Mouse (Mus musculus): ENCODE measurements around the gene Fndc10. TPM values are rescaled to one million over a fixed set of nuclear protein-coding genes. Genes with fewer than 3 reads are reported as not detected.
A peak's percentile ranks its signal among the peaks of the same experiment; 100 is the strongest.
"Not testable (repeated sequence)": the region's sequence is repeated elsewhere in the genome, so short reads cannot be mapped to it uniquely, and the experiment has no call there.

Gene Fndc10
- total RNA-seq (2014; fragmentation: Nextera tagmentation) (not detected in 2 replicates), total RNA-seq (2017) (0.12 and 0.16 TPM in 2 replicates), polyA plus RNA-seq (2012) (not detected in 2 replicates)

DNA sequence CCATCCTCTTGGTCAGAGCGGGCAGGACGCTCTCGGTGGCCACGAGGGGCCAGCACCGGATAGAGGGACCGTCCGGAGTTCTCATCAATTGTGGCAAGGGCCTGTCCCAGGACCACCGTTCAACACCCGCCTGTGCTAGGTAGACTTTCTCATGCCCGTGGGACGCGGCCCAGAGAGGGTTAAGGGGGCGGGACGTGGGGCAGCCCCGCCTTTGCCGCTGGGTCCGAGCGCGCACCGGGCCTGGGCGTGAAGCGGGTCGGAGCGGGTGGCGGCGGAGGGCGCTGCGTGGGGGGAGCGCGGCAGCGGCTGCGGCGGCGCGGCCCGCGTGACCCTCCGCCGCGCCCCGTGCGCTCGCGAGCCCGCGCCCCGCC is at the start of gene Fndc10:
Gene Fndc10, plus strand, starts transcription at position 232 of the 371 bp plus-strand sequence.
- Histone ChIP-seq H3K9me3 (replicated peaks) (peaks cover 13% of the 10 kb centered on the region), H3K36me3 (replicated peaks) (no peaks in the 10 kb centered on the region), H3K4me1 (ENCODE audit: insufficient read depth, low read depth, low read length) (peaks cover 34% of the 10 kb centered on the region), H3K27me3 (ENCODE audit: insufficient read depth, low read length) (peaks cover 43% of the 10 kb centered on the region), H3K4me3 (ENCODE audit: low read depth, low read length) (peak within 1 kb of the TSS; percentile 63)
- ATAC-seq (ENCODE audit: extremely low read depth, insufficient number of reproducible peaks, low FRiP score, poor library complexity, severe bottlenecking) (no peak), DNase-seq (ENCODE audit: low spot score) (no peak)
- TF ChIP-seq POLR2AphosphoS5 (IDR thresholded peaks at IDR 0.05; ENCODE audit: insufficient replicate concordance, low read depth, low read length) (no peak), TAL1 (conservative IDR thresholded peaks at IDR 0.05; ENCODE audit: low read depth, low read length) (no peak), CTCF (IDR thresholded peaks at IDR 0.05; ENCODE audit: low read depth, low read length) (no peak), GATA2 (IDR thresholded peaks at IDR 0.05; ENCODE audit: borderline replicate concordance, low read depth, low read length) (no peak)

DNA sequence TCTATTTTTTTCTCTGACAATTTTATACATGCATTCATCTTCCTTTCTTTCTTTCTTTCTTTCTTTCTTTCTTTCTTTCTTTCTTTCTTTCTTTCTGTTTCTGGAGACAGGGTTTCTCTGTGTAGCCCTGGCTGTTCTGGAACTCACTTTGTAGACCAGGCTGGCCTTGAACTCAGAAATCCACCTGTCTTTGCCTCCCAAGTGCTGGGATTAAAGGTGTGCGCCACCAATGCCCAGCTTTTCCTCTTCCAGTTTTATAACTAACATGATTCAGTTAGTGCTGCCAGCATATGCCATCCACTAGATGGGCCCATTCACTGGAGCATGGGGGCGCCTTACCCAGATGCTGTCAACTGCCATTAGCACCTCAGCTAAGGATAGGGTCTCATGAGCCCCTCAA is 48.8 kb upstream of the Fndc10 start, which contains the start of gene Gm10563:
Gene Gm10563, minus strand, starts transcription at position 101 of the 400 bp plus-strand sequence.
- not testable (repeated sequence) for ATAC-seq (ENCODE audit: extremely low read depth, insufficient number of reproducible peaks, low FRiP score, poor library complexity, severe bottlenecking); H3K4me3 ChIP-seq (ENCODE audit: low read depth, low read length); DNase-seq (ENCODE audit: low spot score); H3K4me1 ChIP-seq (ENCODE audit: insufficient read depth, low read depth, low read length); H3K9me3 ChIP-seq (replicated peaks); H3K27me3 ChIP-seq (ENCODE audit: insufficient read depth, low read length)
- peaks cover 90% of the 10 kb centered on the region for H3K36me3 ChIP-seq (replicated peaks)

DNA sequence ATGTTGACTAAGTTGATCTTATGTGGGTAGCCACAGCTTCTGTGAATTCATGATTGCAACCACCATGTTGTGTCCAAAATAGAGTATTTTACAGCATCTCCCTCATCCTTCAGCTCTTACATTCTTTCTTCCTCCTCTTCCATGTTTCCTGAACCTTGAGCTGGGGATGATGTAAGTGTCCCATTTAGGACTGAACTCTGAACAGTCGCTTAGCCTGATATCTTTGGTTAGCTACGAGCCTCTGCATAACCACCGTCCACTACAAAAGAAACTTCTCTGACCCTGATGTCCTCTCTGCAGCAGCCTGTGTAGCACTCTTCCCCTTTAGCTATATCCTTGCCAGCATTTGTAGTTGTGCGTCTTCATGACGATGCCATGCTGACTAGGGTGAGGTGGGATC is 48.4 kb upstream of the Fndc10 start:
- ATAC-seq (ENCODE audit: extremely low read depth, insufficient number of reproducible peaks, low FRiP score, poor library complexity, severe bottlenecking) = no peak
- H3K4me3 ChIP-seq (ENCODE audit: low read depth, low read length) = no peak overlapping the region
- no peaks in the 10 kb centered on the region for H3K9me3 ChIP-seq (replicated peaks)
- H3K27me3 ChIP-seq (ENCODE audit: insufficient read depth, low read length) = no peaks in the 10 kb centered on the region
- no peaks in the 10 kb centered on the region for H3K4me1 ChIP-seq (ENCODE audit: insufficient read depth, low read depth, low read length)
- peaks cover 90% of the 10 kb centered on the region for H3K36me3 ChIP-seq (replicated peaks)
- TF ChIP-seq GATA1 (IDR thresholded peaks at IDR 0.05; ENCODE audit: borderline replicate concordance, low read length) = no peak
- TF ChIP-seq CTCF (IDR thresholded peaks at IDR 0.05; ENCODE audit: low read depth, low read length) = no peak
- no peak for TF ChIP-seq GATA2 (IDR thresholded peaks at IDR 0.05; ENCODE audit: borderline replicate concordance, low read depth, low read length)
- TF ChIP-seq TAL1 (conservative IDR thresholded peaks at IDR 0.05; ENCODE audit: low read depth, low read length) = no peak
- TF ChIP-seq POLR2AphosphoS5 (IDR thresholded peaks at IDR 0.05; ENCODE audit: insufficient replicate concordance, low read depth, low read length) = no peak
- DNase-seq (ENCODE audit: low spot score) = no peak

DNA sequence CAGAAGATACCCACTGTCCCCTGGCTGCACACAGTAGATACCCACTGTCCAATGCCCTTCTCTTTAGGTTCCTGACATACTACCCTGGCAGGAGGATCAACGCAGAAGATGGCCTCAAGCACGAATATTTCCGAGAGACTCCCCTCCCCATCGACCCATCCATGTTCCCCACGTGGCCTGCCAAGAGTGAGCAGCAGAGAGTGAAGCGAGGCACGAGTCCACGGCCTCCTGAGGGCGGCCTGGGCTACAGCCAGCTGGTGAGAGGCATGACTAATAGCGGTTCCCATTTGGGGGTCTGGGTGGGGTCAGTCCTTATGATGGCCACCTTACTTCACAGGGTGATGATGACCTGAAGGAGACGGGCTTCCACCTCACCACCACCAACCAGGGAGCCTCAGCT is 44.8 kb upstream of the Fndc10 start:
- peaks cover 2% of the 10 kb centered on the region; the same call in 1 of the 2 replicates for H3K4me1 ChIP-seq (ENCODE audit: insufficient read depth, low read depth, low read length)
- no peak for DNase-seq (ENCODE audit: low spot score)
- no peak for ATAC-seq (ENCODE audit: extremely low read depth, insufficient number of reproducible peaks, low FRiP score, poor library complexity, severe bottlenecking)
- TF ChIP-seq CTCF (IDR thresholded peaks at IDR 0.05; ENCODE audit: low read depth, low read length) (no peak), GATA2 (IDR thresholded peaks at IDR 0.05; ENCODE audit: borderline replicate concordance, low read depth, low read length) (no peak), POLR2AphosphoS5 (IDR thresholded peaks at IDR 0.05; ENCODE audit: insufficient replicate concordance, low read depth, low read length) (no peak), TAL1 (conservative IDR thresholded peaks at IDR 0.05; ENCODE audit: low read depth, low read length) (no peak), GATA1 (IDR thresholded peaks at IDR 0.05; ENCODE audit: borderline replicate concordance, low read length) (no peak)
- peaks cover 8% of the 10 kb centered on the region; the same call in 1 of the 2 replicates for H3K27me3 ChIP-seq (ENCODE audit: insufficient read depth, low read length)
- no peak overlapping the region for H3K4me3 ChIP-seq (ENCODE audit: low read depth, low read length)
- peaks cover 84% of the 10 kb centered on the region for H3K36me3 ChIP-seq (replicated peaks)
- H3K9me3 ChIP-seq (replicated peaks) = peaks cover 13% of the 10 kb centered on the region

DNA sequence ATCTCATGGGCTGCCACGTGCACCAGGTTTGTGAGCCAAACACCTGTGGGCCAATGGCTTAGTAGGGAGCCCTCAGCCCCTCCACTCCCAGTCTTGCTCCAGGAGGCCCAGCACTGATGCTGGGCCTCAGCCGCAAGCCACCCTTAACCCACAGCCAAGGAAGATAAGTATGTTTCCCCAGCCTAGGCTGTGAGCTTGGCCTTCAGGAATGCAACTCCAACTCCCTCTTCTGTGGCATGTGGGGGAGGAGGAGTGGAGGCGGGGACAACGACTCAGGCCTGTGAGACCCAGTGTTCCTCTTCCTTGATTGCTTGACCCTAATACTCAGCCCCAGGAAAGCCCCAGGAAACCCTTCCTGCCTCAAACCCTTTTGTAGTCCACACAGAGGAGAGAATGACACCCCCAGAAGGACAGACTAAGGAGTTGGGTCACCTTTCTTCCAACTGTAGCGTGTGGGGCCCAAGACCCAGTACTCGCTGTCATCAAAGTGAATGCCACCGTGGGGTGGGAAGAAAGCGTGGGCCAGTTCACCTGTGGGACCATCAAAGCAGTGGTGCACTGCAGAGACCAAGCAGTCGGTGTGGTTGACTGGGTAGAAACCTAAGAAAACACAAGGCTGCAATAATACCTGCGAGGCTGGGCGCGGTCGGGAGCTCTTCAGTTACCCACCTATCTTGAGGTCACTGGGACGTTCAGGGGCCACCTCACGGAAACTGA is 42.4 kb upstream of the Fndc10 start:
- peaks cover 19% of the 10 kb centered on the region for H3K9me3 ChIP-seq (replicated peaks)
- ATAC-seq (ENCODE audit: extremely low read depth, insufficient number of reproducible peaks, low FRiP score, poor library complexity, severe bottlenecking) (no peak), DNase-seq (ENCODE audit: low spot score) (no peak)
- peaks cover 8% of the 10 kb centered on the region; the same call in 1 of the 2 replicates for H3K27me3 ChIP-seq (ENCODE audit: insufficient read depth, low read length)
- no peak overlapping the region for H3K4me3 ChIP-seq (ENCODE audit: low read depth, low read length)
- H3K4me1 ChIP-seq (ENCODE audit: insufficient read depth, low read depth, low read length) = peaks cover 9% of the 10 kb centered on the region
- H3K36me3 ChIP-seq (replicated peaks) = peaks cover 89% of the 10 kb centered on the region
- TF ChIP-seq GATA1 (IDR thresholded peaks at IDR 0.05; ENCODE audit: borderline replicate concordance, low read length) = no peak
- no peak for TF ChIP-seq POLR2AphosphoS5 (IDR thresholded peaks at IDR 0.05; ENCODE audit: insufficient replicate concordance, low read depth, low read length)
- no peak for TF ChIP-seq CTCF (IDR thresholded peaks at IDR 0.05; ENCODE audit: low read depth, low read length)
- TF ChIP-seq GATA2 (IDR thresholded peaks at IDR 0.05; ENCODE audit: borderline replicate concordance, low read depth, low read length) = no peak
- no peak for TF ChIP-seq TAL1 (conservative IDR thresholded peaks at IDR 0.05; ENCODE audit: low read depth, low read length)

DNA sequence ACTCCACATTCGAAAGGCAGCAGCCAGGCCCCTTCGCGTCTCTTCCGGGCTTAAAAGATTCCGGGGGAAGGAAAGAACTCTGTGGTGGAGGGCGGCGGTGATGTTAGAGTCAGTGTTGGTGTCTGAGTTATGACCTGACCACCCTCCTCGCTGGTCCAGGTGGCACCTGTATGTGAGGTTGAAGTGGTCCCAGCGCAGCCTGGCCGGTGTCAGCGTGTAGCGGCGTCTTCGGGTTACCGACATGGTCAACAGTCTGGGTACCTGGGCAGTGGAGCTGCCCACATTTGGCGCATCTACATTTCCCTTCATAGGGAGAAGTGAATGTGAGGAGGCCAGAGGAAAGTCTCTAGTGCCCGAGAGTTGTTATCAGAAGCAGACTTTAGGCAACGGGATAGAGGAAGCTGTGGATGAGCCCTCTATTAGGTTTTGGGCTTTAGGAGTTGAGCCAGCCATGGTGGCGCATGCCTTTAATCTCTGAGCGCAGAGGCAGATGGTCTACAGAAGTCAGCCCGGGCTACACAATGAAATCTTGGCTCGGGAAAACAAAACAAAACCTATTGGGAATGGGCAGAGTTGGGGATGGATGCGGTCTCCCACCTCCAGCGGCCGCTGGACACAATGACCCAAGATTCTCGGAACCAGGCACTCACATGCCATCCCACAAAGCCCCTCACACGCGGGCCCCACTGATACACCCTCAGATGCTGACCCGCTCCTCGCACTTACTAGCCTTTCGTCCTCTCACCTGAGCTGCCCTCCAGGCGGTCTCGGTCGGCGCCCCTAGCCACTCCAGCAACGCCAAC is 41.7 kb upstream of the Fndc10 start:
- ATAC-seq (ENCODE audit: extremely low read depth, insufficient number of reproducible peaks, low FRiP score, poor library complexity, severe bottlenecking) (no peak), DNase-seq (ENCODE audit: low spot score) (no peak)
- Histone ChIP-seq H3K4me1 (ENCODE audit: insufficient read depth, low read depth, low read length) (peaks cover 9% of the 10 kb centered on the region), H3K9me3 (replicated peaks) (peaks cover 19% of the 10 kb centered on the region), H3K36me3 (replicated peaks) (peaks cover 91% of the 10 kb centered on the region), H3K27me3 (ENCODE audit: insufficient read depth, low read length) (peaks cover 8% of the 10 kb centered on the region; the same call in 1 of the 2 replicates), H3K4me3 (ENCODE audit: low read depth, low read length) (no peak overlapping the region)
- TF ChIP-seq CTCF (IDR thresholded peaks at IDR 0.05; ENCODE audit: low read depth, low read length) (no peak), POLR2AphosphoS5 (IDR thresholded peaks at IDR 0.05; ENCODE audit: insufficient replicate concordance, low read depth, low read length) (0 out of 2 replicates have a peak, but pooled peaks have one; percentile 56), TAL1 (conservative IDR thresholded peaks at IDR 0.05; ENCODE audit: low read depth, low read length) (no peak)
